Mouse (Mus musculus) cerebellum, adult 2 months (tissue): ENCODE measurements around the gene Ube2v1. TPM values are rescaled to one million over a fixed set of nuclear protein-coding genes. Genes with fewer than 3 reads are reported as not detected.

ENCODE experiments used
- DNase-seq, 2 experiments: peaks; one replicate each; pipeline ENCODE4 v3.0.0; 2021
- H3K27ac ChIP-seq: fragments of 200-500 bp; 2 replicates; pipeline ENCODE4 v1.5.1; 2012; ENCODE audit warnings: low read length, control low read depth, inconsistent platforms; ENCODE audit not compliant: insufficient read depth
- H3K27me3 ChIP-seq: fragments of 200-500 bp; 2 replicates; pipeline ENCODE4 v1.6.1; 2012; ENCODE audit warnings: inconsistent platforms, mild to moderate bottlenecking, low read length, moderate library complexity; ENCODE audit not compliant: control insufficient read depth, insufficient read depth
- H3K4me1 ChIP-seq: fragments of 200-500 bp; 2 replicates; pipeline ENCODE4 v1.6.1; 2011; ENCODE audit warnings: low read length; ENCODE audit not compliant: control insufficient read depth, insufficient read depth
- H3K4me3 ChIP-seq: fragments of 200-500 bp; replicated peaks from 2 replicates; pipeline ENCODE3; 2011; ENCODE audit warnings: mild to moderate bottlenecking, low read depth, low read length, control low read depth; ENCODE audit not compliant: insufficient read depth
- CTCF ChIP-seq: fragments of 200-500 bp; IDR thresholded peaks from 2 replicates; pipeline ENCODE4 v1.5.1; 2011; ENCODE audit warnings: low read depth, mild to moderate bottlenecking, control low read depth, low read length, moderate library complexity, borderline replicate concordance; ENCODE audit not compliant: insufficient read depth
- POLR2A ChIP-seq: fragments of 200-500 bp; IDR thresholded peaks from 2 replicates; pipeline ENCODE4 v1.6.1; 2011; ENCODE audit warnings: low read length, control low read depth, borderline replicate concordance; ENCODE audit not compliant: insufficient read depth
- WGBS: fragments of 180-500 bp; shearing (Covaris S2); methylation state at CpG from one replicate; pipeline ENCODE4 v1.1.7; 2018; 5-methylcytosine and 5-hydroxymethylcytosine counted together
- polyA plus RNA-seq: library from polyadenylated mRNA; depleted of rRNA; stranded (reverse); fragments of >200 nt; gene quantifications from 2 replicates; pipeline ENCODE4 v1.2.3, GENCODE M21; 2012

The Ube2v1 gene
- polyA plus RNA-seq, 1 experiment, result 219 TPM

- no peaks in the 10 kb centered on the region for H3K4me1 ChIP-seq
- H3K27ac ChIP-seq, result no peak overlapping the region
- no peak for DNase-seq
- no peak overlapping the region for H3K4me3 ChIP-seq
- 86% methylated on average over 14 of the region's 14 CpGs for WGBS
- TF ChIP-seq POLR2A (no peak), CTCF (no peak)
- H3K27me3 ChIP-seq, result no peaks in the 10 kb centered on the region
Observed at GRCm38 (mm10) chr2:167612122-167612521, 19.8 kb downstream of the Ube2v1 start.

- TF ChIP-seq POLR2A (no peak), CTCF (peak; percentile 16; the same call in 1 of the 2 replicates)
- no peak for DNase-seq
- no peak overlapping the region for H3K27ac ChIP-seq
- no peaks in the 10 kb centered on the region for H3K4me1 ChIP-seq
- WGBS, result 89% methylated on average over 10 of the region's 10 CpGs
- H3K27me3 ChIP-seq, result no peaks in the 10 kb centered on the region
- H3K4me3 ChIP-seq, result no peak overlapping the region
Observed at GRCm38 (mm10) chr2:167611287-167611686, 20.6 kb downstream of the Ube2v1 start.

- no peak for DNase-seq
- WGBS, result 80% methylated on average over 4 of the region's 4 CpGs
- no peak for TF ChIP-seq POLR2A
- TF ChIP-seq CTCF, result no peak
Observed at GRCm38 (mm10) chr2:167606745-167607123, 25.2 kb downstream of the Ube2v1 start.

GRCm38 (mm10) chr2:167605817-167606744 lies 25.8 kb downstream of the Ube2v1 start:
- 71% methylated on average over 17 of the region's 17 CpGs for WGBS

More at GRCm38 (mm10) chr2:167606745-167607123, 25.2 kb downstream of the Ube2v1 start:
- no peak overlapping the region for H3K4me3 ChIP-seq
- H3K27ac ChIP-seq, result no peak overlapping the region
- H3K27me3 ChIP-seq, result no peaks in the 10 kb centered on the region
- no peaks in the 10 kb centered on the region for H3K4me1 ChIP-seq

GRCm38 (mm10) chr2:167605178-167605794 lies 26.6 kb downstream of the Ube2v1 start:
- WGBS, result 35% methylated on average over 11 of the region's 11 CpGs
- no peaks in the 10 kb centered on the region for H3K4me1 ChIP-seq
- no peak overlapping the region for H3K27ac ChIP-seq
- H3K27me3 ChIP-seq, result no peaks in the 10 kb centered on the region
- no peak overlapping the region for H3K4me3 ChIP-seq
- TF ChIP-seq CTCF, result peak; percentile 96
- TF ChIP-seq POLR2A, result no peak
- peak; percentile 68 to 77 for DNase-seq

More at GRCm38 (mm10) chr2:167605817-167606744, 25.8 kb downstream of the Ube2v1 start:
- Histone ChIP-seq H3K27me3 (no peaks in the 10 kb centered on the region), H3K4me3 (no peak overlapping the region), H3K4me1 (no peaks in the 10 kb centered on the region), H3K27ac (no peak overlapping the region)
- no peak for DNase-seq
- TF ChIP-seq POLR2A (no peak), CTCF (no peak)

GRCm38 (mm10) chr2:167602978-167603377 lies 28.9 kb downstream of the Ube2v1 start:
- WGBS, result 55% methylated on average over 5 of the region's 5 CpGs
- Histone ChIP-seq H3K27ac (no peak overlapping the region), H3K4me1 (no peaks in the 10 kb centered on the region), H3K27me3 (no peaks in the 10 kb centered on the region), H3K4me3 (no peak overlapping the region)
- no peak for DNase-seq
- no peak for TF ChIP-seq CTCF
- TF ChIP-seq POLR2A, result no peak

- H3K4me1 ChIP-seq, result no peaks in the 10 kb centered on the region
- no peak overlapping the region for H3K4me3 ChIP-seq
- no peak for TF ChIP-seq CTCF
- no peak for TF ChIP-seq POLR2A
- no peak for DNase-seq
- WGBS, result 89% methylated on average over 2 of the region's 2 CpGs
- no peaks in the 10 kb centered on the region for H3K27me3 ChIP-seq
- H3K27ac ChIP-seq, result no peak overlapping the region
Observed at GRCm38 (mm10) chr2:167602364-167602763, 29.5 kb downstream of the Ube2v1 start.
